Mouse (Mus musculus): ENCODE measurements around the gene Prdx4. TPM values are rescaled to one million over a fixed set of nuclear protein-coding genes. Genes with fewer than 3 reads are reported as not detected.
A peak's percentile ranks its signal among the peaks of the same experiment; 100 is the strongest.
"Not testable (repeated sequence)": the region's sequence is repeated elsewhere in the genome, so short reads cannot be mapped to it uniquely, and the experiment has no call there.

Gene Prdx4
- 10 to 100 TPM; 23.2 to 23.7 TPM for total RNA-seq (2021)
- long read RNA-seq, transcript Prdx4-201 (7 exons, 990 nt): major isoform, 45 of 48 reads
- long read RNA-seq, partial matches to known transcripts: 2 of 48 reads
- long read RNA-seq, other reads (novel, unspliced or antisense): 1 of 48 reads

DNA sequence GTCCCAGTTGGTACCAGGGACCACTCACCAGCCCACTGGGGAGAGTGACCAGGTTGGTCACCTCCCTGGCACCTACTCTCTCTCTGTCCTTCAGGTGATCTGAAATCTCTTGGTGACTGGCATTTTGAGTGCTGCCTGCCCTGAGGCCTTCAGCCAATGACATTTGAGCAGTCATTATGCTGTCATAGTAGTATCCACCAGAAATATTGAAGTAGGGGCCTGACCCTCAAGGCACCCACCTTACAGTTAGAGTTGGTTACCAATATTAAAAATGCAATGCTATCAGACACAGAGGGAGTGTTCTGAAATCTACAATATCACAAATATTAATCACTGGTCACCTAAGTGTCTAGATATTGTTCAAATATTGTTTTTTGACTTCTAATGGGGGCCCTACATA lies at the start of gene Prdx4:
Gene Prdx4, minus strand, starts transcription at position 101 of the 400 bp plus-strand sequence.
- DNase-seq (ENCODE audit: low spot score in 2 of 2): no peak

DNA sequence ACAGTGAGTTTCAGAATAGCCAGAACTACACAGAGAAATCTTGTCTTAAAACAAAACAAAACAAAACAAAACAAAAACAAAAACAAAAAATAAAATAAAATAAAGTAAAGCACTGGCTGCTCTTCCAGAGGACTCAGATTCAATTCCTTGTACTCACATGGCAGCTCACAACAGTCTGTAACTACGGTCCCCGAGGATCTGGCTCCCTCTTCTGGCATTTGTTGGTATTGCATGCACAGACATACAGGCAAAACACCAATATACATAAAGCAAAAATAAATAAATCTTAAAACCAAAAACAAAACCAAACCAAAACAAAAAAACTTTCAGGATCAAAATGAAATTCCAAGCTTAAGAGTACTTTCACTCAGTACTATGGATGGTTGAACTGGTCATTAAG lies 36.0 kb upstream of the Prdx4 start:
- DNase-seq (ENCODE audit: low spot score in 2 of 2): peak; percentile 16 to 20

DNA sequence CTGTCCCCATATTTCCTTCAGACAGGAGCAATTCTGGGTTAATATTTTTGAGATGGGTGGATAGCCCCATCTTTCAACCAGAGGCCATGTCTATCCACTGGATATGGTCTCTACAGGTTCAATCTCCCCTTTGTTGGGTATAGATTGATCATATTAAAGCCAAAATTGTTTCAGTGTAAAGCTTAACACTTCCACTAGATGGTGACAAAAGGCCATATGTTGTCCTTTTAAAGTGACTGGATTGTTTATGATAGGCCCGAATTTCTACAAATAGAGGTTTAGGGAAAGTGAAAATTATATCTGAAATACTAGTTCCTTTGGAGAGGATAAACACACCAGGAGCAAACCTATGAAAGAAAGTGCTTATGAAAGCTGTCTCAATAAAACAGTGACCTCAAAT lies 34.9 kb upstream of the Prdx4 start:
- no peak for DNase-seq (ENCODE audit: low spot score in 2 of 2)

DNA sequence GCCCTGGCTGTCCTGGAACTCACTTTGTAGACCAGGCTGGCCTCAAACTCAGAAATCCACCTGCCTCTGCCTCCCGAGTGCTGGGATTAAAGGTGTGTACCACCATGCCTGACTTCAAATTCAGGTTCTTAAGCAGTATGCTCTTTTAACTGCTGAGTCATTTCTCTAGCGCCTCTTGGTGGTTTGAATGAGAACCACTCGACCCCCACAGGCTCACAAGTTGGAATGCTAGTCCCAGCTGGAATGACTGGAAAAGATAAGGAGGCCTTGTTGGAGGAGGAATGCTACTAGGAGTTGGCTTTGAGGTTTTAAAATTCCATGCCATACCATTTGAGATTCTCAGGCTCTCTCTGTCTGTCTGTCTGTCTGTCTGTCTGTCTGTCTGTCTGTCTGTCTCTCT lies 29.6 kb upstream of the Prdx4 start:
- not testable (repeated sequence) for DNase-seq (ENCODE audit: low spot score in 2 of 2)

DNA sequence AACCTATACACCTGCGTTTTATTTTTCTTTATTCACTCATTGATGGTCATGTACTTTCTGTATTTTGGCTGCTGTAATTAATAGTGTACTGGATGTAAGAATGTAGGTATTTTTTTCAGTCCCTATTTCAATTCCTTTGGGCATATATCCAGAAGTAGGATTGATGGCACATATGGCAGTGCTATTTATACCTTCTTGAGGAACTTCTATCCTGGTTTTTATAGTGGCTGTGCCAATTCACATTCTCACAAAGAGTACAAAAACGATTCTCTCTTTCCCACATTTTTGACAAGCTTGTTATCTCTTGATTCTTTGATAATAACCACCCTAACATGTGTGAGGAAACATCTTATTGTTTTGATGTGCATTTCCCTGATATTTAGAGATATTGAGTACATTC lies 24.5 kb upstream of the Prdx4 start:
- DNase-seq (ENCODE audit: low spot score in 2 of 2): no peak

DNA sequence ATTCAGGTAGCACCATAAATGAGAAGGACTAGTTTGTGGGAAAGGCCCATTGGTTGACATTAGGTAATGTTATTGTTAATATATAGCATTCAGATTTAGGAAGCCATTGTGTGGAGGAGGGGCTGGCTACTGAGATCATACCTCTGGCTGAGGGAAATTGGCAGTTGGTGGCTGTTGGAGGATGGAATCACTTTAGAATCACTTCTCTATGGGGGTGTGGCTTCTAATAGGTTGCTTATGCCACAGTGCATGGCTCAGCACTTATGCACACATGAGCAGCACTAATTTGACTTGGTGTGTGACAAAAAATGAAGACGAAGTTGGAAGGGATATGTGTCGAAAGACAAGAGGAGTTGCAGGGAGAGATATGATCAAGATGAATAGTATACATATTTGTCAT lies 5.7 kb upstream of the Prdx4 start:
- no peak for DNase-seq (ENCODE audit: low spot score in 2 of 2)

DNA sequence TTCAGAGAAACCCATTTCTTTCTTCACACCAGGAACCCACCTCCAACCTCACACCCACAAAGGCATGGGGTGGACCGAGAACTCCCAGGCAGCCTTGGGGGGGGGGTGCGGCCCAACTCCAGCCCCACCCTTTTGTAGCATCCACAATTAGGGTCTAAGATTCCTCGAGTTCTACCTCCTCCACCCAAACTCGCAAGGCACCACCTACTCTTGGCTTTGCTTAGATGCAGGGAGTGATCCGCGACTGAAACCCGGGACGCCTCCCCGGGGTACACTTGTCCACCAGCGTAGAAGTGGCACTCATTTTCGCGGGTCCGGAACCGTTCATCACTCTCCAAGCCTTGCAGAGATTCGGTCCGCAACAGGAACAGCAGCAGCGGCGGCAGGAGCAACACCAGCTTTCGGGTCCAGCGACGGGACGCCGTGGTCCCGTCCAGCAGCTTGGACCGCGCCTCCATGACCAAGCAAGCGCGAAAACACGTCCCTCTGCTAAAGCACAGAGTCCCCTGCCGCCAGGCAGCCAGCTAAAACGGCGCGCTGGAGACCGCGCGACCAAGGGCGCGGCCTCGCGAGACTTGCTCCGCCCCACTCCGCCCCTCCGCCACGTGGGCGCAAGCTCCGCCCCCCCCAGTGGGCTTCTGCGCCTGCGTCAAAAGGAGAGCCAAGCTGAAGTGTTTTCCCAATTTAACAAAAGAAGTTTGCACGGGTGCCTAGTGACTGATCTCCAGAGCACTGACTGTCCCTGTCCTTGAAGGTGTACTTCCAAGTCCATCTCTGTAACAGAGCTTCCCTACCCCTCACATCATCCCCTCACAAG lies 2.4 kb downstream of the Prdx4 start:
- peak; percentile 78 to 82 for DNase-seq (ENCODE audit: low spot score in 2 of 2)

DNA sequence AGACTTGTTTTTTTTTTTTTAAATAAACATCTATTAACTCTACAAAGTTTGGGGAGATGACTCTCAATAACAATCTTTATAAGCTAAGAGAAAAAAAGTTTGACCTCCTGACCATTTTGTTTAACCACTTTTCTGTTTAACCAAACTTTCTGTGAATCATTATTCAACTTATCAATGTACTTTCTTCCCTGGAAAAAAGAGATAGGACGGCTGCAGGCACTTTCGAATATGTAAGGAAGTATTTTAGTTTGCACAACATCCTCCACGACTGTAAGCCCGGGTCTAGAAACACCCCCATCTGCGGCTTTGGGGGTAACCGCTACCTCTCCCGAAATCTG lies 3.0 kb downstream of the Prdx4 start:
- DNase-seq (ENCODE audit: low spot score in 2 of 2): no peak

- DNase-seq (ENCODE audit: low spot score in 2 of 2): peak; percentile 22 to 26
These were observed 22.5 kb downstream of the Prdx4 start for GRCm38 (mm10) chrX:155318005-155318404.

GRCm38 (mm10) chrX:155306390-155306789 lies 34.2 kb downstream of the Prdx4 start:
- DNase-seq (ENCODE audit: low spot score in 2 of 2): no peak

- no peak for DNase-seq (ENCODE audit: low spot score in 2 of 2)
These were observed 60.0 kb downstream of the Prdx4 start for GRCm38 (mm10) chrX:155280427-155281044.

GRCm38 (mm10) chrX:155278483-155278882 lies 62.1 kb downstream of the Prdx4 start:
- no peak for DNase-seq (ENCODE audit: low spot score in 2 of 2)

Other genes with a start within 250 kb of the Prdx4 start
- not detected for gene Magea2, start 247.1 kb downstream of the Prdx4 start, total RNA-seq (2021)
- not detected for gene Cldn34b2, start 212.3 kb downstream of the Prdx4 start, total RNA-seq (2021)
- gene Sat1, start 124.3 kb downstream of the Prdx4 start, total RNA-seq (2021): 10 to 100 TPM; 59.8 to 60.3 TPM
- 10 to 100 TPM; 27.7 to 33.1 TPM for gene Acot9, start 78.3 kb downstream of the Prdx4 start, total RNA-seq (2021)

Measured in layer of hippocampus, postnatal 10 days (tissue).